Mouse (Mus musculus) erythroid progenitor cell, adult 5-6 weeks (primary cell): ENCODE measurements around the gene Aqr. TPM values are rescaled to one million over a fixed set of nuclear protein-coding genes. Genes with fewer than 3 reads are reported as not detected.

Source experiments
- ATAC-seq: replicated peaks from 2 replicates; pipeline ENCODE4 v1.8.0; 2016; ENCODE audit warnings: moderate number of reproducible peaks, mild to moderate bottlenecking, moderate TSS enrichment, inconsistent platforms; ENCODE audit not compliant: poor library complexity, low FRiP score, severe bottlenecking
- total RNA-seq, 2 experiments: library from RNA; stranded (forward) in 1 of 2; stranded (reverse) in 1 of 2; fragments of 150-400 nt in 1 of 2; fragments of 186-747, 209-891 nt in 1 of 2; gene quantifications; 2 replicates each; pipeline versions ENCODE4 v1.2.3 to v1.2.4; 2015 to 2017; ENCODE audit warnings: low replicate concordance in 2 of 2

Gene Aqr
- total RNA-seq, 2 experiments from 2014 or later, result 23.5 to 27.2 TPM

DNA sequence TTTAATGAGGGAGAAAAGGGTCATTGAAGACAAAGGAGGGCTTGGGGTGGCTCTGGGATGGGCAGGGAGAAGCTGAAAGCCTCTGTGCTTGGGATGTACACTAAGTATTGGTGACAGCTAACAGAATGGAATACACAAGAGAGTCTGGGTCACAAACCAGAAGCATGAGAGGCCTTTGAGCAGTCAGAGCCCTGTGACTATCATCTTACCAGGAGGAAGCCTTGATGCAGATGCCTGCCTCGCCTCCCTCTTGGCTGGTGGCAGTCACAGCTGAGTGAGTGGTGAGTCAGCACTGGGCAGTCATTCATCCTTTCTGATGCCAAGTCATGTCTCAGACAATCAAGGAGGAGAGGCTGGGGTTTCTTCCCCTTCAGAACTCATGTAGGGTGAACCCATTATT lies 99.6 kb downstream of the Aqr start:
- ATAC-seq, result no peak

DNA sequence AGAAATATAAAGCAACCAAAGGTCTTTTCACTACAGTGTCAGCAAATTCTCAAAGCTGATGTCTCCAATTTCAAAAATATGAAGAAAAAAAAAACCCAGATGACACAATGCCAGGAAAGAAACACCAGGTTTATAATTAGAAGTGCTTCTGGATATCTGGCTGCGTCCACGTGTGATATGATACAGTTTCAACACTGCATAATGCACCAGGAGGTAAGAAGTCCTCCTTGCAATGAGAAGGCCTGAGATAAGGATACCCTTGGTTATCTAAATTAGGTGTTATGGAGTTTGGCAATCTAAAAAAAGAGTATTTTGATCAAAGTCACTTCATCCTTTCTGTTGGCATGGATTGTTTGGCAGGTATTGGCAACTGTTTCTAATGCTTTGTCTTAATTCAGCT lies 114.9 kb downstream of the Aqr start:
- ATAC-seq, result no peak

DNA sequence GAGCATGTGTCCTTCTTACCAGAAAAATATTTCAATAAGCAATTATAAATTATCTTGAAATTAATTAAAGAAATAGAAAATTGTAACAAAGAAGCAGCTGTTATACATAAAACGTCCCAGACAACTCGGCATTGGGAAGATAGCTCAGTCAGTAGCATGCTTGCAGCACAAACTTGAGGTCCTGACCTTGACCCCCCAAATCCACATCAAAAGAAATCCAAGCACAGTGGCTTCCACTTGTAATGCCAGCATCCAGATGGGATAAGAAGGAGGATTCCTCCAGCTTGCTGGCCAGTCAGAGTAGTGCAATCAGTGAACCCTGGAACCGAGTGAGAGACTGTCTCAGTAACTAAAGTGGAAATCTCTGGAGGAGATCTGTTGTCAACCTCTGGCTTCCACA lies 120.6 kb downstream of the Aqr start:
- ATAC-seq, result no peak

DNA sequence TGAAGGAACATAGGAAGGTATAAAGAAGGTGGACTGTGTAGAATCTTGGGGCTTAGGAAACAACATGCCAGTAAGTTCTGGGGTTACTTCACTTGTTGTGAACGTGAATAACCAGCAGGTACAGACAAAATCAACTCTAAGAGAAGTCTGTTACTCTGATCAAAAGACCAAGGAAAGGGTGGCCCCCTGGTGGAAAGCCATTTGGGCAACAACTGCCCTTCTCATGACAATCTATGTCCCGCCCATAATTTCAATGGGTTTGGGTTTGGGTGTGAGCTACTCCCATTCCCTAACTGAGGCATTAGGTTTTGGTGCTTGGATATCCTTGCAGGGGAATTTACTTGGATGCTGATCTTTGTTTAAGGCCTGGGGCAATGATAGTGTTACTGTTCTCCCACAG lies 122.8 kb downstream of the Aqr start:
- no peak for ATAC-seq

DNA sequence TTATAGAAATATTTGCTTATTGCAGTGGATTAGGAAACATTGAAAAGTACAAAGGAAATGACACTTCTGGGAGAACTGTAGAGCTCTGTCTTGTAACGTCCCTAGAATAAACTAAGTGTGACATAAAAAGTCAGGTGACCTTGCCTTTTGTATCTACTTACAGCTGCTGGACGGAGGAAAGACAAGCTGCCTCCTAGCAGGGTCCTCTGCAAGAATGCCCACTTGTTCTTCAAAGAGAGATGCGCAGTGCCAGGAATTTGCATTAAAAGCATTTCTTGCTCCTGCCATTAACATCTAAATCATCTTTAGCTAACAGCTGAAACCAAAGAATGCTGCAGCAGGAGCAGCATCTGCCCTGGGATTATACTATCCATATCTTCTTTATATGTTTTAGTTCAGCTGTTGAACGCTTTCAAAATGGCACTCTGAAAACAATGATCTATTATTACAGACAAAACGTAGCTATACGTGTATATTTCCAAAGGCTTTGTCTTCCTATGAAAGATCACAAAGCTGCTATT lies 126.7 kb downstream of the Aqr start:
- ATAC-seq, result no peak

DNA sequence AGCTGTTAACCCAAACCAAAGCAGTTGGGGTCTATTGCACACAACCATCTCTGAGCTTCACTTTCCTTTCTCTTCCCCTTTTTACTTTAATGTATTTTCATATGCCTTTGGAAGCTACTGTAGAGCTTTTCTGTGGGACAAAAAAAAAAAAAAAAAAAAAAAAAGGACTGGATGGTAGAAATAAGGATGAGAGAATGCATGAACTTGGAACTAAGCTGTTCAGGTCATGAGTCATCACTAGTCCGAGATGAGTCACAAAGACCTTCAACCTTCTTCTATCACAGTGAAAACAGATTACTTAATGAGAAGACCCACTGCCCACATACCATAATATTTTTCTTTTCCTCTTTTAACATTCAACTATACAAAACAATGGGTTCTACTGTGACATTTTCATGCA lies 127.2 kb downstream of the Aqr start:
- ATAC-seq, result no peak

DNA sequence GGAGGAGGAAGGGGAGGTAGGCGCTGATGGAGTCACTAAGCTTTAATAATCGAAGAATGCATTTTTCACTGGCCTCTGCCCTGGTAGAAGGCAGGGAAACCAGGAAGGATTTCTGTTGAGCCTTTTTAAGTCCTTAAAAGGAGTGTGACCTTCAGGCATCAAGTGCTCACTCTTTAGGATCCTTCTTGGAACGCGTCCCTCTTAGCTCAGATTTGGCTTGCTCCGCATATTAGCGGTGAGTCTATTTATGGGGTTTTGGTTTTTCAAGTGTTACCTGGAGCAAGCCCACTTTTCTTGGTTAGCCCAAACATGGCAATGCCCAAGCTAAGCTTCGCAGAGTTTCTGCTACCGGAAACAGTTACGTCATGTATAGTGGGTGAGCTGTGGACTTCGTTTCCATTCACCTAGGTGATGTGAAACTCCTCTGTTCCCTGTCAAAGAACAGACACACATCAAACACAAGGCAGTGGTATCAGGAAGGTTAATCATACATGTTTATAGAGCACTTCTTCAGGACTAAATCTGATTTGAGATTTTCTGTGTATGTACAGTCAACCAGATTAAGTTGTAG lies 128.5 kb downstream of the Aqr start:
- no peak for ATAC-seq

DNA sequence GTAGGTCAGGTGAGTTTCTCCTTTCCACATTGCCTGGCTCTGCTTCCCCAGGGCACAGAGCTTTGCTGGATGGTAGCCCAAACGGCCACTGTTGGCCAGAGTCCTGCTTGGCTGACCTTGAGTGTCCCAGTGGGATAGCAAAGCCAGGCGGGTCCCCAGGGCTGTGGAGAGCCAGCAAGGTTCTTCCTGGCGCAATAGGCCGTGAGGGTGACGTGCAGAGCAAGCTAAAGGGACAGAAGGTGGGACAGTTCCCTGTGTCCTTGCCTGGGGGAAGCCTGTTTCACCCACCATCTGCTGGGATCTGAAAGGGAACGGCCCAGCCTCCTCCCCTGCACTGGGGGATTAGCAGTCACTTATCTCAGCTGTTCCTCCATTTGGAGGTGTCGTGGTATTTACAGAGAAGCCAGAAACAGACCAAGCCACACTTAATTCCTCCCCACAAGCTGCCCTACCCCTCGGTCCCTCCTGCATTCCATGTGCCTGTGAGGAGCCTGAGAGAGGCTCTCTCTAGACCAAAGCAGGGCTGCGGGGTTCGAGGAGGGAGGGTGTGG lies 129.4 kb downstream of the Aqr start:
- ATAC-seq, result no peak

DNA sequence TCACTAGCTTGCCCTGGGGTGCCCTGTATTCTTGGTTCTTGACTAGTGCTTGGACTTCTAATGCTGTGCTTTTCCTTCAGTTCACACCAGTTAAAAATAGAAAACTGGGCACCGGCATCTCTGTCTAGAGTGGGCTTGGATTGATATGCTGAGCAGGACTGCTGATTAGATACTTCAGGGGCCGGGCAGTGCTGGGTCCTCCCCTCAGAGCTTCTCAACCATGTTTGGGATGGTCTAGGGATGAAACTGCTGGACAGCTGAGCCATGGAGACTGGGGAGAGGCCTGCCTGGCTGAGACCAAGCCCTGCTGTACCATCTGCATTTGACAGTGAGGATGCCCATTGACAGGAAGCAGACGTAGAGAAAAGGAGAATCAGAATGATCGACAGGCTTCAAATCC lies 132.7 kb downstream of the Aqr start:
- ATAC-seq, result no peak

DNA sequence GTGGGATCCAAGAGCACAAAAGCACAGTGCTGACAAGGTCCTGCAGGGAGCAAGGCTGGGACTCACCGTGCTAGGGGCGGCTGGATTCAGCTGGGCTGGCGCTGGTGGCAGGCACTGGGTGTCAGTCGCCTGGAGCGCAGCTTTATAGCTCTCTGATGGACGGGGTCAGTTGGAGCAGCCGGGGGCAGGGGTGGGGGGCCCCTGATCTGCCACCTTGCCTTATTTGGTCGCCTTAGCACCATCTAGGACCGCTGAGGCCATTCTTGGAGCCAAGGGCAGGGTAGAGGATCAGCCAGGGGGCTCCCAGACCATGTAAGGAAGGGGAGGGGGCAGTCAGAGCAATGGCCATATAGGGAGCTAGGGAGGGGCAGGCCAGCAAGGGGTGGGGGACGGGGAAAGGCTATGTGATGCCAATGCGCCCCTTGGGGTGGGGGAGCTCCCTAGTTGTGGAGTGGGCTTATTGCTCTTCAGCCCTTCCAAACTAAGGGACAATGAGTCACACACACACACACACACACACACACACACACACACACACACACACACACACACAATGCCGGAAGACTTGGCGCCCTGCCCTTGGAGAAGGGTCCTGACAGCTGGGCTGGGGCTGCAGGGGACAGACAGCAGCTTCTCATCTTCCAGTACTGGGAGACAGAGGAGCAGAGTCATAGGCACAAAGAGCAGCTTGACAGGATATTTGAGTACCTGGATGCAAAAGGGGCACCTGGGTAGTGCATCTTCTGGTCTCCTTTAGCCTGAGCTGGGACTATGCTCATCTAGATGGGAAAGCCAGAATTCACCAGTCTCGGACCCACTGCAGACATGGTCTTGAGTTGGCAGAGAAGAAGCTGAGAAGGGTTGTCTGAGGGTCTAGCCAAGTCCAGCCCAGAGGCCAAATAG lies 133.9 kb downstream of the Aqr start, which contains the start of gene Actc1:
Gene Actc1 (minus strand): TSS at position 853 of the 903 bp plus-strand sequence.
- ATAC-seq, result no peak

DNA sequence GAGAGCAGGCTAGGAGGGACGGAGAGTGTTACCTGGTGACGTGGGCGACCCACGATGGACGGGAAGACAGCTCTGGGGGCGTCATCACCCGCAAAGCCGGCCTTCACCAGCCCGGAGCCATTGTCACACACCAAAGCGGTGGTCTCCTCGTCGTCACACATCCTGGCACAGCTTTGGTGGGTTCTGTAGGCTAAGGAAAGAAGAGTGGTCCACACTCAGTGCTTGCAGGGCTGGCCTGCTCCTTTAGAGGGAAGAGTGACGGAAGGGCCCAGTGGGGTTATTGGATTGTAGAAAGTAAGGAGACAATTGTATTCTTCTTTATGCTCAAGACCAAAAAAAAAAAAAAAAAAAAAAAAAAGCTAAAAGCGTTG lies 135.0 kb downstream of the Aqr start:
- no peak for ATAC-seq

Other genes starting within 250 kb of the Aqr start
- gene Gjd2, start 173.4 kb downstream of the Aqr start, total RNA-seq (2015; ENCODE audit: low replicate concordance), result not detected in 2 replicates
- not detected in 2 replicates for gene Gjd2, start 173.4 kb downstream of the Aqr start, total RNA-seq (2017; ENCODE audit: low replicate concordance)
- not detected in 2 replicates for gene Actc1, start 133.5 kb downstream of the Aqr start, total RNA-seq (2015; ENCODE audit: low replicate concordance)
- not detected in 2 replicates for gene Actc1, start 133.5 kb downstream of the Aqr start, total RNA-seq (2017; ENCODE audit: low replicate concordance)
- gene Zfp770, start 14.4 kb upstream of the Aqr start, total RNA-seq (2015; ENCODE audit: low replicate concordance), result 2.9 and 5.8 TPM in 2 replicates
- gene Zfp770, start 14.4 kb upstream of the Aqr start, total RNA-seq (2017; ENCODE audit: low replicate concordance), result 1.3 and 2.7 TPM in 2 replicates